Mouse (Mus musculus) CD8-positive naive resting alpha-beta T cell, adult 2 months (primary cell): ENCODE measurements around the gene Dtx4.

Experiments used
- DNase-seq, 2 experiments: peaks; one replicate each; pipeline ENCODE4 v3.0.0; 2022; ENCODE audit warnings: low read depth in 2 of 2, low spot score in 2 of 2

The Dtx4 gene

GRCm38 (mm10) chr19:12420555-12420954 lies 80.7 kb downstream of the Dtx4 start:
- DNase-seq: no peak

DNA sequence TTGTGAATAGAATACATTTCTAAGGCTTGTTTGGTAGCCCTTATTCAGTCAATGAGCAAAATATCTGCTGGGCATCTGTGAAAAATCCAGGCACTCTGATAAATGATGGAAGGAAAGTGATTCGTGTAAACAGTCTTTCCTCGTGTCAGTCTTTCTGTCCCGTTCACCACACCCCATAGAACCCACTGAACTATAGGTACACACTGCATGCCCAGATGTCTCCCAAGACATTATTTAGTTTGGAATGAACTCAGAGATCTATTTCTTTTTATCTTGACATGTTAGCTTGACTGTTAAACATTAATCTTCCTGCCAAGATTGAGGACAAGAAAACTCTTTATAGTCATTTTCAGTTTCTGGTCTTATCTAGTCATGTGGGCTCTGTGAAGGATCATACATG lies 82.9 kb downstream of the Dtx4 start:
- DNase-seq: no peak

GRCm38 (mm10) chr19:12417361-12417760 lies 83.9 kb downstream of the Dtx4 start, which contains the start of gene Olfr1441:
TSS of gene Olfr1441 (plus strand) at chr19:12417433.
- no peak for DNase-seq
